Mouse (Mus musculus) embryo, embryonic 10 days (tissue): ENCODE results near the gene Rpp25.

ENCODE experiments used
- DNase-seq: peaks from one replicate; pipeline ENCODE4 v3.0.0-alpha.2; 2015; ENCODE audit warnings: low spot score

Rpp25 gene

DNA sequence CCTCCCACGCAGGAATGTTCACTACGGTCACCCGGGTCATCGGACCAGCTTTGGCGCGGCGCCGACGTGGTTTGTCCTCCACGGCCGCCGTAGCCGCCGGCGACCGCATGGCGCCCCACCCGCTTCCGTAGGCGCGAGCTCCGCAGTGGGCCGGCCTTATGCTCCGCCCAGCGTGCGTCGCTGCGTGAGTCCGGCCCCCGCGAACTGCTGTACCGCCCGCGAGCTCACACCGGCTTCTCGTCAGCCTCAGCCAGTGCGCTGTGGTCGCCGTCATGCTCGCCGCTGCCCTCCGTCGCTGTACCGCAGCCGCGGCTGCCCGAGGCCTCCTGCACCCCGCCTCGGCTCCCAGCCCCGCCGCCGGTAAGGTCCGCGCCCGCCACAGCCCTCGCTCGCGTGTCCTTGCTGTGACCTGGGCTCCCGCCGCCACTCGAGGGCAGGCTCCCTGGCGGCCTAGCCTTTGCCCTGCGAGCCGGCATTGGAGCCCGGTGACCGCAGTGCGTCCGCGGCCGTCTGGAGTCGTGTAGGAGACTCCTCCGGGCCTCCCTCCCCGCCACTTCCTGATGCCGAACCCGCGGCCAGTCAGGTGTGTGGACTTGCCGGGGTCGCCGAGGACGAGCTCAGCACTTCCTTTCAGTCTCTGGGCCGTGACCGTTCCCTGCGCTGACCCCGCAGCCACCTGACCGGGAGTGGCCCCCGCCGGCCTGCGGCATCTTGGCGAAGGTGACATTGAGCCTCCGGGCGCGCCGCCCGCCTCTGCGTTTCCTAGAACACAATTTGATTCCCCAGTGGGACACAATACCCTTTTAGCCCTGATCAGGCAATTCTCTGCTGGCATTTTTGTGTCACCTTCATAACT lies 17.5 kb downstream of the Rpp25 start, which contains the start of gene Cox5a:
Cox5a (plus strand) TSS at position 219 of the 856 bp plus-strand sequence.
- peak; percentile 97 for DNase-seq

DNA sequence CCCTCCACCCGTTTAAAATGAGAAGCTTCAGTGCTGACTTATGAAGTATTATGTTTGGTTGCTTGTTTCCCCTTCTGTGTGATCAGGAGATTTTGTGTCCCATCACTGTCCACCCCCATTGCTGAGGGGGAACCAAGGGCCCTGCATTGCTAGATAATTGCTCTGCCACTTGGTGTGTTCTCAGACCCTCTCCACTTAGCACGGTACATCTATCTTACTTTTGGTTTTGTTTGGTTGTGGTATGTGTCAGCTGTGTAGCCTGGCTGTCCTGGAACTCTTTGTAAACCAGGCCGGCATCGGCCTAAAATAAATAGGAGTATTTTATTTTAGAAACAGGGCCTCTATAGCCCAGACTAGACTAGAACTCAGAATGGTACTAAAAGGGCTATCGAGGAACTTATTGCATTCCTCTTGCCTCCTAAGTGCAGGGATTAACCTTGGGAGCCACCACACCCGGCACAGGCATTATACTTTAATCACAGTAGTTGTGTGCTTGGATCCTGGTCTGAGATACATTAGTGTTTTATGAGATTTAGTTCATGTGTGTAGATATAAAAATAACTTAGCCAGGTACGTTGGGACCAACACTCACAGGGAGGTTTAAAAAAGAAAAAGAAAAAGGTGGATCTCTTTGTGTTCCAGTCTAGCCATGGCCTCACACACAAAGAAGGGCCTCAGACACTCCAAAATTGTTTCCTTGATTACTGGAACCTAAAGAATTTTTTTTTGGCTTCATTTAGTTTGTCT lies 18.5 kb downstream of the Rpp25 start:
- DNase-seq: no peak

DNA sequence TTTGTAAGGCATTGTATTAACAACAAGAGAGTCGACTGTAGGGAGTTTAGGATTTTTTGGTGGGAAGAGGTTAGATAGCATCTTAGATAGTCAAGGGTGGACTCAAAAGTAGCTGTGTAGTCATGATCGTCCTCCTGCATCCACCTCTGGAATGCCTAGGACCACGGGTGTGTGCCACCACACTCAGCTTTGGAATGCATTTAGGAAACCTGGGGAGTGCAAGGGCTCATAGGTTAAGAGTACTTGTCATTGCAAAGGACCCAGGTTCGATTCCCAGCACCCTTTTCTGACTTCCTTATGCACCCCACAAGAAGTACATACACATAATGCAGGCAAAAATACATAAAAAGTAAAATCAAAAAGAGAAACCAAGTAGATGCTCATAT lies 19.0 kb downstream of the Rpp25 start:
- no peak for DNase-seq

GRCm38 (mm10) chr9:57523754-57524153 lies 19.9 kb downstream of the Rpp25 start:
- peak; percentile 75 for DNase-seq

DNA sequence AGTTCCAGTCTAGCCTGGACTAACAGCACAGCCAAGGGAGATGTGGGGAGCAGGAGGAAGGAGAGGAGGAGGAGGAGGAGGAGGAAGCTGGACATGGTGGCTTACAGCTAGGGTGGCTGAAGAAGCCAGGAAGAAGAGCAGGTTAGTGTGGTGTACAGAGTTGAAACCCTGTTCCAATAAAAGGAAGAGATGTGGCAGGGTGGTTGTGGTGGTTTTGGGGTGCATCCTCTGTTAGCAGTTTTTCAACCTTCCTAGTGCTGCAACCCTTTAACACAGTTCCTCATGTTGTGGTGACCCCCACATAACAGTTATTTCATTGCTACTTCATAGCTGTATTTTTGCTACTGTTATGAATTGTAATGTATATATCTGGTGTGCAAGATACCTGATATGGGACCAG lies 20.6 kb downstream of the Rpp25 start:
- DNase-seq: no peak

- DNase-seq: no peak
Observed at GRCm38 (mm10) chr9:57525516-57525915, 21.7 kb downstream of the Rpp25 start.

GRCm38 (mm10) chr9:57526435-57526834 lies 22.6 kb downstream of the Rpp25 start:
- DNase-seq: no peak

DNA sequence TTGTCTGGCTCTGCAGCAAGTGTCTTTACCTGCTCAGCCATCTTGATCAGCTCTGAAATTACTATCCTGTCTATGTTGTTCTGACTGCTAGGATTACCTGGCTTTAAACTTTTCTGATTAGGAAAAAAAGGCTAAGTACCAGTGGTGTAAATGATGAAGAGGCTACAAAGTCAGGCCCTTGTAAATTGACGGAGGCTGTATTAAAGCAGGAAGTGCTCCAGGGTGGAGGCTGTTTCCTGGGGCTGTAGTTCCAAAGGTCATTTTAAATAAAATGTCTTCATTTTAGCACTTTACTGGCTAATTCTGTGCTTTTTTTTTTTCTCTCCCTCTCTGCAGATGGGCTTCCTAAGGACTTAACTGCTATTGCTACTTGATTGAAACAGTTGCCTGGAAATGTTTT lies 28.1 kb downstream of the Rpp25 start:
- DNase-seq: no peak

- no peak for DNase-seq
Observed at GRCm38 (mm10) chr9:57536362-57536761, 32.5 kb downstream of the Rpp25 start.

- peak; percentile 93 for DNase-seq
Observed at GRCm38 (mm10) chr9:57537044-57537727, 33.4 kb downstream of the Rpp25 start, which contains the start of gene Fam219b. Gene Fam219b (plus strand): TSS chr9:57537528.

GRCm38 (mm10) chr9:57537728-57538181 lies 33.9 kb downstream of the Rpp25 start:
- DNase-seq: no peak

- DNase-seq: no peak
Observed at GRCm38 (mm10) chr9:57539550-57539949, 35.7 kb downstream of the Rpp25 start.

- DNase-seq: peak; percentile 75
Observed at GRCm38 (mm10) chr9:57541312-57541711, 37.5 kb downstream of the Rpp25 start.

GRCm38 (mm10) chr9:57543951-57544350 lies 40.1 kb downstream of the Rpp25 start:
- no peak for DNase-seq

GRCm38 (mm10) chr9:57547287-57547686 lies 43.5 kb downstream of the Rpp25 start:
- no peak for DNase-seq

GRCm38 (mm10) chr9:57547869-57548268 lies 44.0 kb downstream of the Rpp25 start:
- DNase-seq: no peak

DNA sequence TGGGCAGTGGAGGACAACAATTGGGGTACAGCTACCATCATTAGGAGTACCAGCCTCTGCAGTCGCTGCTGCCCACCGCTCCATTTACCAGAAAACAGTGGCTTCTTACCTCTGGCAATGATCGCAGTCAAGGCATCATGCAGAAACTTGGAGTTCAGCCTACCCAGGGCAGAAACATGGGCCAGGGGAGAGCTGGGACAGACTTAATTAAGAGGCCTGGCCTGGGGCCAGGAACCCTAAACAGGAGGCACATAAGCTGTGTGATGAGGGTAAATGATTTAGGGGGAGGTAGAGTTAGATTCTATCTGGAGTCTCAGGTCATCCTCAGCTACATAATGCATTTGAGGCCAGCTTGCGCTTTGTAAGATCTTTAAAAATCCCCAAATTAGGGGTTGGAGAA lies 45.4 kb downstream of the Rpp25 start:
- no peak for DNase-seq

DNA sequence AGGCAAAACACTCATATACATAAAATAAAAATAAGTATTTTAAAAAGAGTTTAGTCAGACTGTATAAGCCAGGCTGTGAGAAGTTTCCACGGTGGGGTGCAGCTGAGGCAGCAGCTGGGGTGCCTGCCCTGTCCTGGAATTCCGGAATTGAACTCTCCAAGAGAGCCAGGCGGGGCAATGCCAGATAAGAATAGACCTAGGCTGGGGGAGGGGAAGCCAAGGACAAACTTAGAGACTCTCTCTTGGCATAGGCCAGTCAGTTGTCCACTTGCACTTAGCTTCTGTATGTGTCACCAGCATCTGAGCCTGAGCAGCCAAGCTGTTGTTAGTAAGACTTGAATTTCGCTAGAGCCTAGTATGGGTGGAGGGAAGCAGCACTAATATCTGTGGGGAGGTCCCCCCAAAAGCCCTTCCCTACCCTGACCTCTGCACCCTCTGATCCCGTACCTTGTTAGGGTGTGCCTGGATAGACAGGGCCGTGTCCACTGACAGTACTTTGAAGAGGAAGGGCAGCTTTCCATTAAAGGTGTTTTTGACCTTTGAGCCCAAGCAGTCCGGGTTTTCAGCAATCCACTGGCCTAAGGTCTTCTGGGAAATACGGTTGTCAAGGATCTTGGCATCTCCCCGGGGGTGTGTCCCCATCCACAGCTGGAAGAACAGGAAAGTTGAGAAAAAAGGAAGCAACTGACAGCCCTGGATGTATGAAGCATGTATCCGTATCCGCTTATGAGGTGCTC lies 46.5 kb downstream of the Rpp25 start:
- no peak for DNase-seq

DNA sequence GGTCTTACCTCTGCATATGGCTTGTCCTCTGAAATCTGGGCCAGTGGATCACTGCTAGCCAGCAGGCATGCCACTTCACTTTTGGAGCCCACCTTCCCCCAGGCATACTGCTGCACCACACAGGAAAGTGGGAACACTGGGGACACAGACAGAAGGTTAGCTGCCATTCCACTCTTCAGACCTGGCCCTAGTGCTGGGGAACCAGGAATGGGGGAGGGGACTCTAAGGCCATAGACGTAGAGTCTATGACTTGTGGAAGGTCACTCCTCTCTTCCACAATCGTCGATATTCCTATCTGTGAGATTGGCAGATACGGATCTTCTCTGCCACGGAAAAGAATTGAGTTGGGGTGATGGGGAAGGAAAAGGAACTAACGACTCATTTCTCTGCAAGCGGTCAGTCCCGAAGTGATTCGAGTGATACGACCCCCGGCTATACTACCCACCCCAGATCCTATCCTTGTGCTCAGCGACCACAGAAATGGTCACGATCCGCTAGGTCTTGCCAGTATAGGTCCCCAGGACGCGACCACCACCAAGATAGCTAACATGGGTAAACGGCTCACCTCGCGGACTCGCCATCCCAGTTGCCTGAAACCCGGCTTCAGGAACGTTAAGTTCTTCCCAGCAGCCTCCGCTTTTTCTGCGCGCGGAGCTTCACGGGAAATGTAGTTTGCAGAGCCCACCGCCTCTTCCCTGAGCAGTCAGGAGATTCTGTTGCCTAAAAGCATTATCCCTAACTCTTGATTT lies 48.5 kb downstream of the Rpp25 start, which contains the start of gene Mpi:
Mpi (minus strand) TSS at position 625 of the 749 bp plus-strand sequence.
- peak; percentile 86 for DNase-seq

DNA sequence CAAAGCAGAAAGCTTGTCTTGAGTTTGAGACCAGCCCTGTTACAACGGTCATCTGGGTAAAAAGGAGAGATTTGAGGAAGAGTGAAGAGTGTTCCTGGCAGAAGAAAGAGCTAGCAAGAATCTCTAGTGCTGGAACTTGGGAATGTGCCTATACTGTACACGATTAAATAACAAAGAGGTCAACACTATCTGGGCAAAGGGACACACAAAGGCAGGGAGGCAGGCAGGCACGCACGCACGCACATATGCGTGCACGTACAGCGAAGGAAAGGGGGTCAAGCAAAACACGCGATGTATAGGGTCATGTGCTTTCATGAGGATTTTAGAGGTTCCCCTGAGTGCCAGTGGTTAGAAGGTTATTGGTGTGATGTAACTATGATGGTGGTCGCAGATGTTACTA lies 49.3 kb downstream of the Rpp25 start:
- no peak for DNase-seq

- DNase-seq: no peak
Observed at GRCm38 (mm10) chr9:57554753-57555152, 50.9 kb downstream of the Rpp25 start.
